Mouse (Mus musculus) spleen, adult 2 months (tissue): ENCODE results near the gene Fgfbp1.

ENCODE experiments used
- CTCF ChIP-seq: fragments of 200-500 bp; IDR thresholded peaks from 2 replicates; pipeline ENCODE4 v1.5.1; 2011; ENCODE audit warnings: mild to moderate bottlenecking, inconsistent platforms; ENCODE audit not compliant: insufficient read depth, insufficient read length, insufficient replicate concordance; ENCODE audit errors: extremely low read depth
- POLR2A ChIP-seq: fragments of 200-500 bp; IDR thresholded peaks from 2 replicates; pipeline ENCODE4 v1.6.1; 2011; ENCODE audit warnings: low read depth, low read length, inconsistent platforms

DNA sequence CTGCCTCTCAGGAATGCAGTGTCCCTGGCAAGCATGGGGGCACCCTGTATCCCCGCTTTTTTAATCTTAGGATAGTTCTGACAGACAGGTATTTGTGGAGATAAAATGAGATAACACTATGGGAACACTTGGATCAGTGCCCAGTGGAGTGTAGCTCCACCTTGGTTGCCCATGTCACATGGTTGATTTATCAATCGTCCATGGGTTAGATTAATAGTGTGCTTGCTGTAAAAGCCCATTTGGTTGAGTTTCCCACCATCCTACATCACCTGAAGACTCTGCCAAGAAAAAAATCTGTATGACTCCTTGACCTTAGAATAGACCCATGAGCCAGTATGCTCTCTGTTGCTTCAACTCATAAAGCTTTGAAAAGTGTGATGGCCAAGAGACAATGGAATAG, 11.0 kb downstream of the Fgfbp1 start:
- no peak for TF ChIP-seq CTCF
- no peak for TF ChIP-seq POLR2A
